Mouse (Mus musculus) embryonic stem cell, embryonic (primary cell): ENCODE measurements at regions not wholly inside any gene's neighbourhood (a gene's known extent, or its start where the extent isn't known, plus 50 kb on each side); places are given as distances from the start of the nearest gene placed in this dataset.

Source experiments
- CTCF ChIA-PET, 4 experiments: fragments of 300-600 bp in 2 of 4; fragments of 350-600 bp in 2 of 4; sonication (Branson Sonifier 250); formaldehyde crosslinking; loops; one replicate each; lab custom pipeline; 2022; ENCODE audit warnings: inconsistent platforms in 2 of 4; lab: Charles Lee
- POLR2A ChIA-PET, 4 experiments: fragments of 300-600 bp in 2 of 4; fragments of 350-600 bp in 2 of 4; sonication (Branson Sonifier 250); formaldehyde crosslinking; loops; one replicate each; lab custom pipeline; 2022; ENCODE audit warnings: antibody characterized with exemption in 4 of 4, inconsistent platforms in 1 of 4; lab: Charles Lee

- CTCF ChIA-PET = interaction anchor here in 3 of 4 experiments (0.5 to 1.4 kb wide), 7 partner anchors 16 to 724 kb away, joined by 3 to 5 read pairs (median 4); no protein-coding TSS in a partner anchor
- POLR2A ChIA-PET = interaction anchor here in 1 of 4 experiments (0.7 kb wide), 1 partner anchor 38 kb away, joined by 3 read pairs; no protein-coding TSS in a partner anchor
Observed at GRCm38 (mm10) chr8:26384305-26384993, 265.1 kb downstream of the Gm45692 start.

GRCm38 (mm10) chr8:26384994-26385345 lies 265.6 kb downstream of the Gm45692 start:
- ChIA-PET CTCF (interaction anchor here in 2 of 4 experiments (0.5 to 1.4 kb wide), 3 partner anchors 21 to 40 kb away, joined by 3 to 5 read pairs (median 4); no protein-coding TSS in a partner anchor), POLR2A (no interaction called here)

DNA sequence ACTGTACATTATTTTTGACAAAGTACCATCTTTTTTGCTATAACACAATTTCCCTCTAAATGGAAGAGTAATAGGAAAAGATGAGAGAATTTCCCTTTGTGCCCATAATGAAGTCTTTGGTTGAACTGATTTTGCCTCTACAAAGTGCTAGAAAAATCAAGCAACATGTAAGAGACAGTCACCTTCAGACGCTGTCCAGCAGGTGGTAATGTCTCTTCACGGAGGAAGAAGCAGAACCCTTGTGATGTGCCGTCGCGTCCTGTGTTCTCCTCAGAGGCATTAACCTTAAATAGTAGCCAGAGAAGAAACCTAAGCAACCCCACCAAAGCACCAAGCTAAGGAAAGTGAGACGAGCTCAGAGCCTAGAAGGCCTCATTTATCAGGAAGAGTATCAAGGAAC lies 275.7 kb downstream of the Gm45692 start:
- CTCF ChIA-PET = no interaction called here

DNA sequence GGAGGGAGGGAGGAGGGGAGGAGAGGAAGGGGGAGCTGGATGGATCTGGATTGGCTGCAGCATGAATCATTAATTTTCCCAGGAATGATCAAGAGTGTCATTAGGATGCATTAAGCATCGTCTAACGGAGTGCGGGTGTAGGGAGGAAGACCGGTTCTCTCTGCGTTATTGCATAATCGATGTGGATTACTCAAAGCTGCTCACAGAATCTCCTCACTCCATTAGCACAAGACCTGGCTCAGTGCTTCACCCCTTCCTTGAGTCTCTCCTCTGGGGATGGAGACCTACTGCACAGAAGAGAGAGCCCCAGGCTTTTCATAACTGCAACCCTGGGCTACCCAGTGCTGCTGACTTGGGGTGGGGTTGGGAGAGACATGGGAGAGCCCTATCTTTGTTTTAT lies 300.7 kb downstream of the Gm45692 start:
- ChIA-PET CTCF (no interaction called here), POLR2A (no interaction called here)

More for the DNA sequence above, 275.7 kb downstream of the Gm45692 start:
- POLR2A ChIA-PET = interaction anchor here in 1 of 4 experiments (0.6 kb wide), 1 partner anchor 8 kb away, joined by 4 read pairs; no protein-coding TSS in a partner anchor

- POLR2A ChIA-PET = no interaction called here
- CTCF ChIA-PET = no interaction called here
Observed at GRCm38 (mm10) chr8:26420536-26420935, 301.2 kb downstream of the Gm45692 start.

- ChIA-PET CTCF (no interaction called here), POLR2A (interaction anchor here in 1 of 4 experiments (0.6 kb wide), 1 partner anchor 120 kb away, joined by 3 read pairs; no protein-coding TSS in a partner anchor)
Observed at GRCm38 (mm10) chr8:26427311-26427710, 308.0 kb downstream of the Gm45692 start.

DNA sequence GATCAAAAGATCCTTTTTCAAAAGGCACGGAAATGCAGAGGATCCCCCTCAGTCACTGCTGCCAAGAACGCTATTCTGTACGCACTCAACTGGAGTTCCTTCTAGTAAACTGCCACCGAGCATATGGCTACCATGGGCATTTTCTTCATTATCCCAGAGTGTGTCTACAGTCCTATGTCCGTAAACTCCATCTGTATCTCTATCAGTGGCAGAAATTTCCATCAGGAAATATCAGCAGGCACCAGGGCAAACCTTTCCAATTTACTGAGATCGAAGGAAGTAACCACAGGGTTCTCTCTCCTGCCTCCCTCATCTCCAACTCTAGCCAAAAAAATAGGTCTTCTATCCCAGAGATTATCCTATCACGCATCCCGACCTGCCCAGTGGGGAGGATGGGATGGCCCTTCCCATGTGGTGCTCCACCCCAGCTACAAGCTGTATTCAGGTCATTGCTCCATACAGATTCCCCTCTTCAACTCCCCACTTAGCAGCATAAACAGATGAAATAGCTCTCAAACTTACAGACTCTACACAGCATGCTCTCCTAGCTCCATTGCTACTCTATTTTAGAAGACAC lies 310.5 kb downstream of the Gm45692 start:
- POLR2A ChIA-PET = no interaction called here
- CTCF ChIA-PET = no interaction called here

GRCm38 (mm10) chr8:26432161-26432919 lies 313.0 kb downstream of the Gm45692 start:
- ChIA-PET CTCF (no interaction called here), POLR2A (no interaction called here)

GRCm38 (mm10) chr8:26436236-26436635 lies 316.9 kb downstream of the Gm45692 start:
- CTCF ChIA-PET = interaction anchor here in 2 of 4 experiments (0.6 to 1.1 kb wide), 4 partner anchors 73 to 540 kb away, joined by 3 to 4 read pairs (median 3); no protein-coding TSS in a partner anchor
- POLR2A ChIA-PET = interaction anchor here in 1 of 4 experiments (0.6 to 1.1 kb wide), 2 partner anchors 20 to 558 kb away, joined by 3 read pairs; no protein-coding TSS in a partner anchor

GRCm38 (mm10) chr8:26437571-26437970 lies 318.2 kb downstream of the Gm45692 start:
- ChIA-PET CTCF (interaction anchor here in 1 of 4 experiments (1.1 to 1.4 kb wide), 2 partner anchors 33 to 92 kb away, joined by 3 to 4 read pairs; no protein-coding TSS in a partner anchor), POLR2A (interaction anchor here in 2 of 4 experiments (0.5 to 1.1 kb wide), 3 partner anchors 19 to 741 kb away, joined by 3 to 5 read pairs (median 3); no protein-coding TSS in a partner anchor)

GRCm38 (mm10) chr8:26438246-26438862 lies 319.0 kb downstream of the Gm45692 start:
- POLR2A ChIA-PET = interaction anchor here in 1 of 4 experiments (0.5 kb wide), 1 partner anchor 20 kb away, joined by 3 read pairs; no protein-coding TSS in a partner anchor
- CTCF ChIA-PET = interaction anchor here in 1 of 4 experiments (1.1 to 1.4 kb wide), 2 partner anchors 32 to 93 kb away, joined by 3 to 4 read pairs; no protein-coding TSS in a partner anchor

DNA sequence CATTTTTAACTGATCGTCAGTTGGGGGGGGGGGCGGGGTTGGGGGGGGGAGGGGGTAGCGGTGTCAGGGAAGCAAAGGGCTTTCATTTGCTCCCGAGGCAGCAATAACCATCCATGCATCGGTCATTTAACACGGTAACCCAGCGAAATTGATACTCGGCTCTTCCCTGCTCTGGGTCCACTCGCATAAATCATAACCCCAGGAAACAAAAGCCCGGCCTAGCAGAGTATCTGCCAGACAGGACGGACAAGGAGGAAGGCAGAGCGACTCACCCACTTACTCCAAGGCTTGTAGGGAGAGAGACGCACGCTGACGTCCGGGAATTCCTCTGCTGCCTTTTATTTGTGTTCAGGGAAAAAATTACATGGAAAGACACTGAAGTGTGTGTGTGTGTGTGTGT lies 319.5 kb downstream of the Gm45692 start:
- ChIA-PET POLR2A (no interaction called here), CTCF (interaction anchor here in 1 of 4 experiments (0.6 kb wide), 1 partner anchor 169 kb away, joined by 3 read pairs; no protein-coding TSS in a partner anchor)

DNA sequence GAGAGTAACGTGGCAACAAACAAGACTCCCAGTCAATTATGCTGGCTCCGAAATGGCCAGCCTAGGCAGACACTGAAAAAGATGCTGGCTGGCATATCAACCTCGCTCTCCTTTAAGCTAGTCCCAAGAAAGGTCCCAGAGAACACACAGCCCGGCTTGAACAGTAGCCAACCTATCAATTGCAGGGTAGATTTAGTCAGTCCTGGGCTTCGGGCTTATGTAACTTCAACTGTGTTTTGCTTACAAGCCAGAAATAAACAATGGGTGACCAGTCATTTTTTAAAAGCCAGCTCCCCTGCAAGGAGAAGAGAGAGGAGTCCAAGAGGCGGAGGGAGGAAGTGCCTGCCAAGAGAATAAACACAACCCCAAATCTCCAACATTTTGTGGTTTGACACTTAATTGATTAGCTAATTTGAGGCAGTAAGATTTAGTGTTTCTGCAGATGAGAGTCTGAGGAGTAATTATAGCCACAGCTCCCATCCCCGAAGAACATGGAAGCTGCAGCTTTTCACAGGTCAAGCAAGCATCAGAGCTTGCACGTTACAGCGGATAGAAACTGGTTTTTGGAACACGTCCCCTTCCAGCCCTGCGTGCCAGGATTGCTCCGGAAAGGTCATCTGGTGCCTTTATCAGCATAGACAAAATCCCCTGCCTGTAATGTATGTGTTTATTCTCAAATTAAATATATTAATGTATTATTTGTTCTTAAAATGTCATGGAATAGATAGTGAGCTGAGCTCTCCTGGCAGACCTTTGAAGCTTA lies 322.1 kb downstream of the Gm45692 start:
- CTCF ChIA-PET = interaction anchor here (0.6 to 1.6 kb wide), 8 partner anchors 10 to 426 kb away, joined by 3 to 8 read pairs (median 4); no protein-coding TSS in a partner anchor
- POLR2A ChIA-PET = interaction anchor here in 2 of 4 experiments (0.6 to 1.1 kb wide), 2 partner anchors 141 to 177 kb away, joined by 3 read pairs; no protein-coding TSS in a partner anchor

GRCm38 (mm10) chr8:26443041-26443440 lies 323.7 kb downstream of the Gm45692 start:
- ChIA-PET POLR2A (no interaction called here), CTCF (interaction anchor here in 1 of 4 experiments (0.7 kb wide), 1 partner anchor 98 kb away, joined by 5 read pairs; no protein-coding TSS in a partner anchor)

GRCm38 (mm10) chr8:26443735-26444134 lies 324.4 kb downstream of the Gm45692 start:
- ChIA-PET CTCF (interaction anchor here in 1 of 4 experiments (1.5 kb wide), 1 partner anchor 99 kb away, joined by 4 read pairs; no protein-coding TSS in a partner anchor), POLR2A (no interaction called here)

GRCm38 (mm10) chr8:26445991-26446390 lies 326.7 kb downstream of the Gm45692 start:
- POLR2A ChIA-PET = no interaction called here
- CTCF ChIA-PET = no interaction called here
